Mouse (Mus musculus): ENCODE data around the gene Haspin. TPM values are rescaled to one million over a fixed set of nuclear protein-coding genes. Genes with fewer than 3 reads are reported as not detected.

Gene Haspin
- total RNA-seq, 2 experiments from 2014 or later, result 12.7 to 16.7 TPM

- no peak for ATAC-seq (replicated peaks; ENCODE audit: low FRiP score, poor library complexity, severe bottlenecking)
Observed at GRCm38 (mm10) chr11:73092057-73092456, 46.0 kb downstream of the Haspin start.

GRCm38 (mm10) chr11:73090826-73091225, 47.3 kb downstream of the Haspin start:
- ATAC-seq (replicated peaks; ENCODE audit: low FRiP score, poor library complexity, severe bottlenecking), result no peak

GRCm38 (mm10) chr11:73090283-73090682, 47.8 kb downstream of the Haspin start, which contains the start of gene Itgae:
TSS of gene Itgae (plus strand) at chr11:73090583.
- ATAC-seq (replicated peaks; ENCODE audit: low FRiP score, poor library complexity, severe bottlenecking), result no peak

- ATAC-seq (replicated peaks; ENCODE audit: low FRiP score, poor library complexity, severe bottlenecking), result no peak
Observed at GRCm38 (mm10) chr11:73087700-73088480, 50.2 kb downstream of the Haspin start.

Other genes starting within 250 kb of the Haspin start
- gene Atp2a3, start 177.1 kb downstream of the Haspin start, total RNA-seq (2015; ENCODE audit: low replicate concordance), result 27.0 and 30.7 TPM in 2 replicates
- gene Atp2a3, start 177.1 kb downstream of the Haspin start, total RNA-seq (2017; ENCODE audit: low replicate concordance), result 22.7 and 25.3 TPM in 2 replicates
- 0.58 and 1.5 TPM in 2 replicates for gene P2rx1, start 139.2 kb downstream of the Haspin start, total RNA-seq (2015; ENCODE audit: low replicate concordance)
- gene P2rx1, start 139.2 kb downstream of the Haspin start, total RNA-seq (2017; ENCODE audit: low replicate concordance), result 1.5 and 3.2 TPM in 2 replicates
- not detected in 2 replicates for gene Camkk1, start 119.3 kb downstream of the Haspin start, total RNA-seq (2015; ENCODE audit: low replicate concordance)
- gene Camkk1, start 119.3 kb downstream of the Haspin start, total RNA-seq (2017; ENCODE audit: low replicate concordance), result 0.77 TPM in 1 of 2 replicates, not detected in the other
- gene Ncbp3, start 90.5 kb downstream of the Haspin start, total RNA-seq (2015; ENCODE audit: low replicate concordance), result 3.7 and 5.0 TPM in 2 replicates
- gene Ncbp3, start 90.5 kb downstream of the Haspin start, total RNA-seq (2017; ENCODE audit: low replicate concordance), result 7.3 and 11.2 TPM in 2 replicates
- not detected in 2 replicates for gene Itgae, start 47.7 kb downstream of the Haspin start, total RNA-seq (2015; ENCODE audit: low replicate concordance)
- gene Itgae, start 47.7 kb downstream of the Haspin start, total RNA-seq (2017; ENCODE audit: low replicate concordance), result 0.14 TPM in 1 of 2 replicates, not detected in the other
- gene P2rx5, start 22.1 kb upstream of the Haspin start, total RNA-seq (2015; ENCODE audit: low replicate concordance), result not detected in 2 replicates
- gene P2rx5, start 22.1 kb upstream of the Haspin start, total RNA-seq (2017; ENCODE audit: low replicate concordance), result not detected in 2 replicates
- gene Emc6, start 38.7 kb upstream of the Haspin start, total RNA-seq (2015; ENCODE audit: low replicate concordance), result 12.5 and 25.2 TPM in 2 replicates
- 3.3 and 6.0 TPM in 2 replicates for gene Emc6, start 38.7 kb upstream of the Haspin start, total RNA-seq (2017; ENCODE audit: low replicate concordance)
- 3.1 and 4.4 TPM in 2 replicates for gene Tax1bp3, start 38.8 kb upstream of the Haspin start, total RNA-seq (2015; ENCODE audit: low replicate concordance)
- gene Tax1bp3, start 38.8 kb upstream of the Haspin start, total RNA-seq (2017; ENCODE audit: low replicate concordance), result 2.5 and 4.0 TPM in 2 replicates
- gene Ctns, start 60.7 kb upstream of the Haspin start, total RNA-seq (2015; ENCODE audit: low replicate concordance), result 2.3 and 6.0 TPM in 2 replicates
- gene Ctns, start 60.7 kb upstream of the Haspin start, total RNA-seq (2017; ENCODE audit: low replicate concordance), result 3.5 and 6.0 TPM in 2 replicates
- 2.1 TPM in 1 of 2 replicates, not detected in the other for gene Shpk, start 61.2 kb upstream of the Haspin start, total RNA-seq (2015; ENCODE audit: low replicate concordance)
- gene Shpk, start 61.2 kb upstream of the Haspin start, total RNA-seq (2017; ENCODE audit: low replicate concordance), result 1.5 and 2.4 TPM in 2 replicates
- not detected in 2 replicates for gene Trpv1, start 96.0 kb upstream of the Haspin start, total RNA-seq (2015; ENCODE audit: low replicate concordance)
- gene Trpv1, start 96.0 kb upstream of the Haspin start, total RNA-seq (2017; ENCODE audit: low replicate concordance), result not detected in 2 replicates
- not detected in 2 replicates for gene Trpv3, start 129.1 kb upstream of the Haspin start, total RNA-seq (2015; ENCODE audit: low replicate concordance)
- gene Trpv3, start 129.1 kb upstream of the Haspin start, total RNA-seq (2017; ENCODE audit: low replicate concordance), result not detected in 2 replicates
- gene Aspa, start 191.3 kb upstream of the Haspin start, total RNA-seq (2015; ENCODE audit: low replicate concordance), result 1.3 TPM in 1 of 2 replicates, not detected in the other
- not detected in 2 replicates for gene Aspa, start 191.3 kb upstream of the Haspin start, total RNA-seq (2017; ENCODE audit: low replicate concordance)
- gene Gm49340, start 191.4 kb upstream of the Haspin start, total RNA-seq (2015; ENCODE audit: low replicate concordance), result not detected in 2 replicates
- gene Gm49340, start 191.4 kb upstream of the Haspin start, total RNA-seq (2017; ENCODE audit: low replicate concordance), result not detected in 2 replicates
- not detected in 2 replicates for gene Spata22, start 191.4 kb upstream of the Haspin start, total RNA-seq (2015; ENCODE audit: low replicate concordance)
- not detected in 2 replicates for gene Spata22, start 191.4 kb upstream of the Haspin start, total RNA-seq (2017; ENCODE audit: low replicate concordance)
- not detected in 2 replicates for gene Olfr20, start 212.5 kb upstream of the Haspin start, total RNA-seq (2015; ENCODE audit: low replicate concordance)
- gene Olfr20, start 212.5 kb upstream of the Haspin start, total RNA-seq (2017; ENCODE audit: low replicate concordance), result not detected in 2 replicates
- not detected in 2 replicates for gene Olfr376, start 233.0 kb upstream of the Haspin start, total RNA-seq (2015; ENCODE audit: low replicate concordance)
- not detected in 2 replicates for gene Olfr376, start 233.0 kb upstream of the Haspin start, total RNA-seq (2017; ENCODE audit: low replicate concordance)

Data from erythroblast, adult 5-6 weeks (primary cell).